Mouse (Mus musculus) induced T-regulatory cell, adult 2 months (primary cell): Measurements from ENCODE around the gene 1700003F12Rik.

Source experiments
- DNase-seq: peaks from one replicate; pipeline ENCODE4 v3.0.0-alpha.2; 2012; ENCODE audit warnings: low read depth

1700003F12Rik gene

DNA sequence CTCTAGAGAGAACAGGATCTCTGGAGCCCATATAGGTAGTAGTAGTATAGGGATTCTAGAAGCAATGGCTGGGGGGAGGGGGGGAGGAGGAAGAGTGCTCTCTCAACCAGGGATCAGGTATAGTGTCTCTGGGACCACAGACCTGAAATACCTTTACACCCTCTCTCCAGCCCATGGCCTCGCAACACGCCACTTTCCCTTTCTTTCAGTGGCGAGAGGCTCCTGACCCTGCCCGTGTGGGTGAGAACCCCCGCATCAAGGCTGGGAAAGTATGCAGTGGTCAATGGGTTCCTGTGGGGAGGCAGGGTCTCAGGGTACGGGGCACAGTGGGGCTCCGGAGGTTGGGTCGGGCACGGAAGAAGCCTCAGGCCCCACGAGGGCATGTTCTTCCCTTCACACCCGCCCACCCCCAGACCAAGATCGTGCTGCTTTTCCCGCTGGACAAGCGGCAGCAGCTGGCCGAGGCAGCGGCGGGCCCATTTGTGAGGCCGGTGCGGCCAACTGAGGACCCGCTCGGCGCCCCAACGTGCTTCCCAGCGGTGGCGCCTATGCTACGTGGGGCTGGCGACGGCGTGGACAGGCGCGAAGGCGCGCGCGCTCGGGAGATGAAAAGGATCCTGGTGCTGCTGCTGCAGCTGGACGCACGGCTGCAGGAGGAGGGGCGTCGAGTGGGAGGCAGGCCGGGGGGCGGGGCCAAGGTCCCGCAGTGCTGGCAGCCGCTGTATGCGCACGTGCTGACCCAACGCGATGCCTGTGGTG, 2.4 kb downstream of the 1700003F12Rik start:
- DNase-seq: peak; percentile 61

DNA sequence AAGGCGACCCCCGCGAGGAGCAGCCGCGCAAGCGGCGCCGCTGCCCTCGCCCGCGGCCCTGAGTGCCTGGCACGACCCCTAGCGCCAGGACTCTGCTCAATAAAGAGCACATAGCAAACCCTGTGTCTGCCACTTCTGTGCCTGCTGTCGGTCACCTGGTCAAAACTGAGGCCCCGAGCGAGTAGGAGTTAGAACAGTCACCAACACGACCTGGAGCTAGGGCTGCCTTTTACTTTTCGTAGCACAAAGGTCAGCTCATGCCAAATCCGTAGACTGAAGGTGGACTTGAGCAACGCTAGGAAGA, 3.0 kb downstream of the 1700003F12Rik start:
- no peak for DNase-seq

DNA sequence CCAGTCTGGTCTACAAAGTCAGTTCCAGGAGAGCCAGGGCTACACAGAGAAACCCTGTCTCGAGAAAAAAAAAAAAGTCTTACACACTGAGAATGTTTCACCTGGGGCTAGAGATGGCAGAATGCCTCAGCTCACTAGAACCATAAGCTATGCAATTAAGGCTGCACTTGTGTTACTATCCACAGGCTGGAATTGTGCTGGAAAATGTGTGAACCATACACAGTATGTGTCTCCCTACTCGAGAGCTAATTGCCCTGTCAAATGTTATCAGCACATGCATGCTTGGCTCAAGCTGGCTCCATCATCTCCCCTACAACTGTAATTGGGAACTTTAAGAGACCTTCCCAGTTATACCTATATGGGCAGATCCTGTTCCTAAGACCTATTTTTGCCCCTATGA, 4.1 kb downstream of the 1700003F12Rik start:
- no peak for DNase-seq

DNA sequence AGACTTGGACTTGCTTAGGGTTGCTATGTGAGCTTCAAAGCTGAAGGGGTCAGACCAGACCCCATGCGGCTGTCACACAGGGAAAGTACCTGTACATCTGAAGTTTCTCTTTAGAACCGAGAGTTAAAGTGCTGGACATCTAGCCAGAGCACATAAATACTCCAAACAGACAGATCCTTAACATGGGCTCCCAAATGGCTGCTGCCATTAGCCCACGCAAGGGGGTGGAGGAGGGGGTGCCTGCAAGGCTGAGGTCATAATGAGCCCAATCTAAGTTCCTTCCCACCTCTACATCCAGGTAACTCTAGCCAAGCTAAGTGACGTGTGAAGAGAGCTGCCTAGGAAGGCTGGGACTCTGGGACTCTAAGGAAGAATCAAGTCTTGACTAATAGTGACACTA, 4.6 kb downstream of the 1700003F12Rik start, which contains the start of gene Actl10:
Gene Actl10, plus strand, starts transcription at position 301 of the 400 bp plus-strand sequence.
- no peak for DNase-seq

DNA sequence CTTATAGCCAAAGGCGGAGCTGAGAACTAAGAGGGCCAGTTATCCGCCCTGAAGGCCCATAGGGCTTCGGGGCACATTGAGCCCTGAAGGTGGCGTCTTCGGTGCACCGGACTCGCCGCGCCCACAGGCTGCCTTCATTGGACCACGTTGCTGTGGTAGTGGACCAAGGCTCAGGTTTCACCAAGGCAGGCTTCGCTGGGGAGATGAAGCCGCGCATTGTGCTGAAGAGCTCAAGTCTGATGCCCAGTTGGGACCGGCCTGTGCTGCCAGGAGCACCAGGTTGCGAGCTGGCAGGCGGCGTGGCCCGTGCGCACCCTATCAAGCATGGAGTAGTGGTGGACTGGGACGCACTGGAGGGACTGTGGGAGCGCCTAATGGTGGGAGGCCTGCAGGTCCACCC, 5.0 kb downstream of the 1700003F12Rik start:
- no peak for DNase-seq

DNA sequence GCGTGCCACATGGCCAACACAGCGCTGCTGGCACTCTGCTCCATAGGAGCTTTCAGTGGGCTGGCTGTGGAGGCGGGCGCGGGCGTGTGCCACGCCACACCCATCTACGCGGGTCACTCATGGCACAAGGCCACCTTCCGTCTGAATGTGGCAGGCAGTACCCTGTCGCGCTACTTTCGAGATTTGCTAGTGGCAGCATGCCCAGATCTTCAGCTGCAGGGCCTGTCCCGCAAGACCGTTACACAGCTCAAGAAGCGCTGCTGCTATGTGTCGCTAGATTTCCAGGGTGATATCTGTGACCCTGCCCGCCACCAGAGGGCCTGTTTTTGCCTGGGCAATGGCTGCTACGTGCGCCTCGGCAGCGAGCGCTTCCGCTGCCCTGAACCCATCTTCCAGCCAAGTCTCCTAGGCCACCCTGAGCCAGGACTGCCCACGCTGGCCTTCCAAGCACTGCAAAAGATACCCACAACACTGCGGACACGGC, 5.6 kb downstream of the 1700003F12Rik start:
- DNase-seq: peak; percentile 67

DNA sequence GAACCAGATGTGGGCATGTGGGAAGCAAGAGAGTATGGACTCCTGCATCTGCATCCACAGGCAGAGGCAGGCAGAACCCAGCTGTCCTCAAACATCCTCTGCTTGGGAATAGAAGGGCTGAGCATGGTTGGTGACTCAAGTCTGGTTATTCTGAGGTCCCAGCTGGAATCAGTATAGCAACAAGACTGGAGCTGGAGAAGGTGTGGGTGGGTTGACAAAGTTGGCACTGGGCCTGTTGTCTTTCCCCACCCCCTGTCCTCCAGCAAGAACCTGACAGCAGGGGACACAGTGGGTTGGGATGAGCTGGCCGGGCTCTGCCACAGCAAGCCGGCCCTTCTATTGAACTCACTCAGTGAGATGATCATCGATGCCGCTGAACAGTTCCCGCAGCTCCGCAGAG, 8.3 kb downstream of the 1700003F12Rik start:
- DNase-seq: no peak

DNA sequence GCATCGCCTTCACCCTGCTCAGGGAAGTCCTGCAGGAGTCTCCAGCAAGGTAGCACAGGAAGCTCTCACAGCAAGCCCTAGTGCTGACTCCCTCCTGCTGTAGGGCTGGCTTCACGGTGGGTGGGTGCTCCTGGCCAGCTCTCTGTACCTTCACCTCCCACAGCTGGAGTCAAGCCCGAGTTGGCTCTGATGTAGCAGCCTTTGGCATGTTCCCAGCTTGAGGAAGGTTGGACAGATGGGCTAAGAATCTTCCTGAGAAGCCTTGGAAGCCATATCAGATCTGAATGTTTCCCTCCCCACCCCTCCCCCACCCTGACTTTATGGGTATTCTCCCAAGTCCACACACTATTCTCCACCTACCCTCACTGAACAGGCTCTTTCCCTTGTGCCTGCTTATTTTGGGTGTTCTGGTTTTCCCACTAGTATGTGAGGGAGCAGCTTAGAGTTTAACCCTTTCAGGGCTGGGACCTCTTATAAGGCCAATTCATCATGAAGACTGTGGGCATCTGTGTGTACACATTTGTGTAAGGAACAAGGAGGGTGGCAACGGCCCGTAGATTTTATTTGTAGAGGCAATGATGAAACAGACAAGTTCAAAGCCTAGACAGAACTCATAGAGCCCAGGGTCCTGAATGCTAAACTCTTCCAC, 10.4 kb downstream of the 1700003F12Rik start:
- no peak for DNase-seq

DNA sequence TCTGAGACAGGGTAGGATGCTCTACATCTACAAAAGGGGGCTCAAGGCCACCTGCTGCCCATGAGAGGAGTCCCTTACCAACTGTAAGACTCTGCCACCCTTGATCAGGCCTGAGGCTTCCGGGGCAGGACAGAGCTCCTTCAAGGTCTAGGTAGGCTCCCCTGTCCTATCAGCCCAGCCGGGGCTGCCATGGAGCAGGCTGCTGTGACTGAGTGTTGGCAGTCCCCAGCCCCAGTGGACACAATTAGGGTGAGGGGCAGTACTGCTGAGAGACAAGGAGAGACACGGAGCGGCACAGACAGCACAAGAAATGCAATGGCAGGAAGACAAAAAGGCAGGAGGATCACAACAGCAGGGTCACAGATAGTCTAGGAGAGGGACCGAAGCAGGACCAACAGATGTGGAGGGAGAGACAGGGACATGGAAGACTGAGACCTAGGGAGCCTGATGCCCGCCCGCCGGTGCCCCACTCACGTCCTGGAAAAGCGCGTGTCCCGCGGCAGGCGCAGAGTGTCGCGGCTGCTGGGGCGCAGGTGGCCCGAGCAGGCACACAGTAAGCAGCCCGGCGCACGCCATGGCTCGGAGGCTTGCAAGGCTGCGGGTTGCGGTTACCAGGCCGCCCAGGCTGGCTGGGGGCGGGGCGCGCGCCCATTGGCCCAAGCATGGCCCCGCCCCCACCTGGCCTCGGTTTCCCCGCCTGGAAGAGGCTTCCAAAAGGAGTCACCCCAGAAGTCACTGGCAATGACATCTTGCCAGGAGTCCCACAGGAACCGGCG, 11.6 kb downstream of the 1700003F12Rik start, which contains the start of gene Necab3:
Gene Necab3, minus strand, starts transcription at position 627 of the 776 bp plus-strand sequence.
- peak; percentile 66 for DNase-seq

DNA sequence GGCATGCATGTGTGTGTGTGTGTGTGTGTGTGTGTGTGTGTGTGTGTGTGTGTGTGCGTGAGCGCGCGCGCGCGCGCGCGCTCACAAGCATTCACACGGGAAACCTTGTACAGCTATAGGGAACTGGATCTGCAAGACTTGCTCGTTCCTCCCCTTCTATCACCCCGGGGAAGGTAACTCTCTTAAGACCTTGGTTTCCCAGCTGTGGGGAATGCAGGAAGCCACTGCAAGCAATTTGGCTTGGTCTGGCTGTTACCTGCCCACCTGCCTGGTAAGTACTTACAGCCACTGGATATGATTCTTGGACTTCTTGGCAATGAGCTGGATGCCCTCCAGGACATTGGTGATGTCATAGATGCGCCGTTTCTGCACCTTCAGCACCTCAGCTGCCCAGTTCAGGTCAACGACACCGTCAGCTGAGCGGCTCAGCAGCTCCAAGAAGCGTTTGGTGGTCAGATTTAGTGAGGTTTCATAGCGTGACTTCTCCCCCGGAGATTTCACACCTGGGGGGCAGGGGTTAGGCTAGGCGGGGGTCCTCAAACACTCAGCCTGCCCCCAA, 16.8 kb downstream of the 1700003F12Rik start:
- DNase-seq: no peak

DNA sequence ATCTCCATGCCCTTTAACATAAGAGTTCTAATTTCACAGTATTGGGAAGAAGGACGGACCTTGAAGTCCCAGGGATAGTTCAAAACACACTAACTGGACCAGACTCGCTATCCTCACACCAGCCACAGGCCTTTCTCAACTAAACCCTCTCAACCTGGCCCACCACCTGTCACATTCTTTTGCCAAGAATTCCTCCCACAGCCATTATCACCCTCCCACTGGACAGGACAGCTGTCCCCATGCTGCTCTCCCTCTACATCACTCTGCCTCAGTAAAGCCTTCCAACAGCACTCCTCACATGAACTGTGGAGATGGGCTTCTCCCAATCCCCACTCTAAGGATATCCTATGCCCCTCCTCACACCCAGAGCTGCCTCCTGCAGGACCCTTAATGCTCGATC, 18.7 kb downstream of the 1700003F12Rik start:
- DNase-seq: no peak

DNA sequence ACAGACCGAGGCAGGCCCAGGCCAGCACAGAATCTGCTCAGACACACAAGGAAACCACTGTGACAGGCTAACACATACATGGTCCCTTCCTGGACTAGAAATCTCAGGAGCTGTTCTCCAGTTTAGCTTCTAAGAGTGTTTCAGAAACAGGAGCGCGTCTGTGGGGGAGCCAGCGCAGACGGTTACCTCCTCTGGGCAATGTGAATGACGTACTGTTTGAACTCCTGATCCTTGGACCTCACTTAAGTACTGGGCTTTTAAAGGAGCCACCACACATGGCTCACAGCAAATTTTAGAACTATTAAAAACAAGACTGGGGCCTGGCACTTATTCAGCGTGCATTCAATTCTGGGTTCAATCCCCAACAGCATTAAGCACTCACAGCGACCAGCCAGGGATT, 19.8 kb downstream of the 1700003F12Rik start:
- DNase-seq: no peak

DNA sequence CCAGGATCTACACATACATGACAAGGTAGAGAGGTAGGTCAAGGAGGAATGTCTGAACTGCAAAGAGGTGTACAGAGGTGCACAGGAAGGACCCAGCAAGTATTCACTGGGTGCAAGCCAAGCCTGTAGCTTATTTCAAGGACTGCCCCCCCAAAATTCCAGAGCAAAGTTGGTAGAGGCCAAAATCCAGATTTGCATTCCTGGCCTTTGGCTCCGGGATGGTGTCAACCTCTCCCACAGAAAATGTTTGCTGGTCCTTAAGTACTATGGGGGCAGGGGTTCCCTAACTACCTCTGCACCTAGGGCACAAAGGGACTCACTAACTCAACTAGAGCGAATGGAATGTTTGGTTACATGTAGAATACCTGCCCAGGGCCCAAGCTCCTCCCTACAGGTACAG, 20.9 kb downstream of the 1700003F12Rik start:
- DNase-seq: no peak

DNA sequence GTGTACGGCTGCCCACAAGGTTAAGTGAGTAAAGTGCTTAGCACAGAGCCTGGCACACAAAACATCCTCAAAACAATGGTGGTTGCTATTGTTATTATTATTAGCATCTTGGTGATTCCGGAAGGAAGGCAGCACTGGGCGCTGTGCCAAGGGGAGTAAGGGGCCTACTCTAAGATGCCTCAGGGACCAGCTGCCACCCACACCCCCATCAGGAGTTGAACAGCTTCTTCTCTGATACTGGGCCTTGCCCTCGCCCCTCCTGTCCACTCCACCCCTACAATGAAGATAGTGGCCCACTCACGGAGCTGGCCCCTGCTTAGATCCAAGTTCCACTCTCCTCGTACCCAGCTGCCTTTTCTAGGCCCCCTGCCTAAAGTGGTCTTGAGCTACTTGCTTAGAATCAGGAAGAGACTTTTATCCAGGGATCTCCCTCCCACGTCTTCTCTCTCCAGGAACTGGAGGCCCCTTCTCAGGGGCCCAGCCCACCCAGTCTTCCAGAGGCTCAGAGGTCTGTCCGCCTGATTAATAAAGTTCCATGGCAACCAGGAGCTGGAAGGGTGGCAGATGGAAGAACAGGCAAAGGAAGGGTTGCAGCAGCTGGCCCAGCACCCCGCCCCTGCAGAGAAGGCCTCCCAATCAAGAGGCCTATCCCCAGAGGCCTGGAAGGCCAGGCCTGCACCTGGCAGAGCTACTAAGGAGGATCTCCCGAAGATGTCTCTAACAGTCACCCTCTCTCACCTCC, 21.6 kb downstream of the 1700003F12Rik start:
- DNase-seq: peak; percentile 26

DNA sequence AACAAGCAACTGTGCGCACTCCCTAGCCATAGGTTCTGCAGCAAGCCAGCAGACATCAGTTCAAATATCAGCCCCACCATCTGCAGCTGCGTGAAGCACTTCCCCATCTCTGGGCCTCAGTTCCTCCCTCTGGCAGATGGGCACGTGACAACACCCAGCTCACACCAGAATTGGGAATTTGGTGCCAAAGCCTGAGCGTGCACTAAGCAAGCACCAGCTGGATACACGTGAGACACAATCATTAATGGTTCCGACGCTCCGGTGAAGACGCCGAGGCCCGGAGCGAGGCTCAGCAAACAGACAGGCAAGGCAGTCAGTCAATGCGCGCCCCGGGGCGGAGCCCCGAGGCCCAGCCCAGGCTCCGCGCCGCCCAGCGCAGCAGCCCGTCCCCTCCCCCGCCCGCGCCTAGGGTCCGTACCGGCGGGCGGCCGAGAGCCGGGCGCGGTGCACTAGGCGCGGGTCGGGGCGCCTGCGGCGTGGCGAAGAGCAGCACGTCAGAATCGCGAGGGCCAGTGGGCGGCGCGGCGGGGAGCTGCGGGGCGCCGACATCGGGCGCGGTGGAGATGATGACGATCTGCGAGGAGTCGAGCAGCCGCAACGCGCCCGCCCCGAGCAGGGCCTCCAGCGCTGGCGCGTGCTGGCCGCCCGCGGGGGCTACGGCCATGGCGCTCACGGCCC, 22.3 kb downstream of the 1700003F12Rik start:
- peak; percentile 86 for DNase-seq

DNA sequence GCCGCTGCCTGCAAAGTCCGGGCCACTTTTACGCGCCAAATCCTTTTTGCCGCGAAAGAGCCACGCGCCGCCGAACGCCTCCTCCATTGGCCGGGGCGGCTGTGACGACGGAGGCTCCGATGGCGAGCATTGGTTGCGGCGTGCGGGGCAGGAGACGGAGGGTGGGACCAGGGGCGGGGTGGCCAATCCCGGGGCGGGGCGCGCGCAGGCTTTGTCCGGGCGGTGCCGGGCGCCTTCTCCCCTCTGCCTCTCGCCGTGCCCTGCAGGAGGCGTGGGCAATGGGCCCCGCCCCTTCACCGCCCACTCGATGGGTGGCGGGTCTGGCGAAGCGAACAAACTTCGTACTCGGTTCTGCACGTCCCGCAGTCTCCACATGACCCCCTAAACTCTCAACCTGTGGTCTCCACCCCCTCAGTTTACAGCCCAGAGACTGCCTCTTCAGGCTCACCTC, 23.0 kb downstream of the 1700003F12Rik start, which contains the start of gene E2f1:
Gene E2f1, minus strand, starts transcription at position 57 of the 451 bp plus-strand sequence.
- peak; percentile 96 for DNase-seq

DNA sequence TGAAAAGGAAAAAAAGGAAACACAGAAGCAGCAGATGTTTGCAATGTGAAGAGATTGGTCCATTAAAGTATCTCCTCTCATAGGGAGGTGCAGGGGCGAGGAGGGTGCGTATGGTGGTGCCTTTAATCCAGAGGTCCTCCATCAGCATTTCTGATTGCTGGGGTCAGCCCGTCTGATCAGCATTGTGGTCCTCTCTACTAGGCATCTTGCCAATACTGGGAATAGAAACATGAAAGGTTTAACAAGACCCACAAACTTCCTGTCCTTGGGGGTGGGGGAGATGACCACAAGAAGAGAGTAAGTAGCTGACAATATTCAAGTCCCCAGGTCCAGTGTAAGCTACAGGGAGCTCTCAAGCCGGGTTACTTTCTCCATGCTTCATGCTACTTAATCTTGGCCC, 23.8 kb downstream of the 1700003F12Rik start:
- peak; percentile 43 for DNase-seq

DNA sequence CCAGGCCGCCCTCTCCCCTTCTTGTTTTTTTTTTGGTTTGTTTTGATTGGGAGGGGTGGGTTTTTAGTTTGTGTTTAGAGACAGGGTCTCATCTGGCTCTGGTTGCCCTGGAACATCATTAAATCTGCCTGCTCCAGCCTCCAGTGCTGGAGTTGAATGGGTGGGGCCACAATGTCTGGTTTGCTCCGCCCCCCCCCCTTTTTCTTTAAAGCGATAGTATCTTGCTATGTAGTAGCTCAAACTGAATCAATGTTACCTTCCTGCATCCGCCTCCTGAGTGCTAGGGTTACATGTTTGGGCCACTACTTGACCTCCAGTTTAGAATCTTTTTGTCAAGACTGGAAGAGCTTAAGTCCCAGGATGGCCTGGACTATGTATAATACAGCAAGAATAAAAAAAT, 24.4 kb downstream of the 1700003F12Rik start:
- peak; percentile 52 for DNase-seq

DNA sequence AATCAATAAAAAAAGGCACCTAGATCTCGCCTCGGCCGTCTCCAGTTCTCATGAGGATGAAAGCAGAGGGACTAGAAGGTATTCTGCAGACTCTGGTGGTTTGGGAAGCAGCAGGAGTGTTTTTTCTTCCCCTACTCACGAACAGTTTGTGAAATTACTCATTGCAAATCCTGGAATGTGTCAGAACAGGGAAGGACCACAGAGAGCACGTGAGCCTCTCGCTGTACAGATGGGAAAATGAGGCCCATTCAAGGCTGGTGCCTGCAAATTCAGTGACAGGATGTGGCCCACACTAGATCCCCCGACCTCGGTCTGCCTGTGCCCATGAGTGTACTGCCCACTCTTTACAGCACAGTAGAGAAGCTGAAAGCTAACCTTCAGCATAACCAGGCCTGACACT, 25.1 kb downstream of the 1700003F12Rik start:
- DNase-seq: no peak

DNA sequence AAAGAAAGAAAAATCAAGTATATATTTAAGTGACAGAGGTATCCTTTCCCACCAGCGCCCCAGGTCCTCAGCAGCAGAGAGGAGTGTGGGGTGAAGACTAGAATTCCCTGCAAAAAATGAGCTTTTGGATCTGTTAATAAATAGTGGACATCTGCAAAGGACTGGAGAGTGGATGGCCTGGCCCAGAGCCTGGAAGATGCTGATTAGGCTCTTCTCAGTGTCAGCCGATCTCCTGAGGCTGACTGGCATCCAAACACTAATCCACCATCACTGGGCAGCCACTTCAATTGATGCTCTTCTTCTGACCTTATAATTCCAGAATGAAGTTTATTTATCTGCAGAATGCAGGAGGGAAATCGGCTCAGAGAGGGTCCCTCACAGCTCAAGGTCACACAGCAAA, 26.1 kb downstream of the 1700003F12Rik start:
- no peak for DNase-seq

DNA sequence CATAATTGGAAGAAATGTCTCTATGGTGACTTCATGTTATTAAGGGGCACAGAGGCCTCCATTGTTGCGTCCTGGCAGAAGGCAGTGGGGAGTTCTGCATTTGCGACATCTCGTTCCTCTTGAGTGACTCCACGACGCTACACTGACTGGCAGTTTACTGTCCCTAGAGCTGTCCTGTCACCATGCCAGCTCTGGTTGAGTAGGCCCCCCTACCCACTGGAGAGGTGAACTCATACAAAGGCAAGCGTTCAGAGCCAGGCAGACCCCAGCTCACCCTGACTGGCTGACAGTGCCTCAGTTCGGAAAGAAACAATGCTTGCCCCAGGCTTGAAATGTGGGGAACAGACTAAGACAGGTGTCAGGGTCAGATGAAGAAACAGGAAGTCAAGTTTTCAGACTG, 27.4 kb downstream of the 1700003F12Rik start:
- DNase-seq: no peak
